Mouse (Mus musculus) neural tube, embryonic 14.5 days (tissue): Measurements from ENCODE around the gene Osbpl8. TPM values are rescaled to one million over a fixed set of nuclear protein-coding genes. Genes with fewer than 3 reads are reported as not detected.
"Not testable (repeated sequence)": the region's sequence is repeated elsewhere in the genome, so short reads cannot be mapped to it uniquely, and the experiment has no call there.

Experiments
- ATAC-seq: fragments of 200-750 bp; cut with Nextera tagmentation; 2 replicates; pipeline ENCODE4 v1.8.0; 2017; ENCODE audit warnings: low read depth, mild to moderate bottlenecking, moderate TSS enrichment, moderate library complexity
- H3K27ac ChIP-seq: fragments of 300-500 bp; sonication (generic); 2 replicates; pipeline ENCODE4 v1.5.1; 2014; ENCODE audit warnings: low read depth, mild to moderate bottlenecking, control low read depth, low read length, moderate library complexity, mixed read lengths
- H3K27me3 ChIP-seq: fragments of 300-500 bp; sonication (generic); 2 replicates; pipeline ENCODE4 v1.6.1; 2014; ENCODE audit warnings: low read length; ENCODE audit not compliant: control insufficient read depth, insufficient read depth
- H3K36me3 ChIP-seq: fragments of 300-500 bp; sonication (generic); 2 replicates; pipeline ENCODE4 v1.6.1; 2014; ENCODE audit warnings: low read length, mixed read lengths; ENCODE audit not compliant: control insufficient read depth, insufficient read depth
- H3K4me1 ChIP-seq: fragments of 300-500 bp; sonication (generic); 2 replicates; pipeline ENCODE4 v1.6.1; 2014; ENCODE audit warnings: low read length; ENCODE audit not compliant: control insufficient read depth, insufficient read depth
- H3K4me2 ChIP-seq: fragments of 300-500 bp; sonication (generic); 2 replicates; pipeline ENCODE4 v1.6.1; 2014; ENCODE audit warnings: mild to moderate bottlenecking, low read depth, low read length, control low read depth
- H3K4me3 ChIP-seq: fragments of 300-500 bp; sonication (generic); 2 replicates; pipeline ENCODE4 v1.5.1; 2014; ENCODE audit warnings: low read depth, low read length, control low read depth, mixed read lengths
- H3K9ac ChIP-seq: fragments of 300-500 bp; sonication (generic); replicated peaks from 2 replicates; pipeline ENCODE4 v1.6.1; 2014; ENCODE audit warnings: low read depth, mild to moderate bottlenecking, control low read depth, low read length, mixed read lengths
- H3K9me3 ChIP-seq: fragments of 300-500 bp; sonication (generic); 2 replicates; pipeline ENCODE4 v1.6.1; 2016; ENCODE audit warnings: low read length; ENCODE audit not compliant: control insufficient read depth
- WGBS: fragments of 180-500 bp; shearing (Covaris S2); extraction: QIAGEN DNeasy Blood & Tissue Kit; methylation state at CpG from one replicate; pipeline ENCODE4 v1.1.7; 2014; 5-methylcytosine and 5-hydroxymethylcytosine counted together
- polyA plus RNA-seq: library from polyadenylated mRNA; unstranded; fragments of >200 nt; fragmentation: Nextera tagmentation; extraction: Ambion mirVana; gene quantifications from 2 replicates; pipeline ENCODE4 v1.2.1, GENCODE M21; 2014

Gene Osbpl8
- polyA plus RNA-seq, 1 experiment from 2014 or later = 24.0 TPM

DNA sequence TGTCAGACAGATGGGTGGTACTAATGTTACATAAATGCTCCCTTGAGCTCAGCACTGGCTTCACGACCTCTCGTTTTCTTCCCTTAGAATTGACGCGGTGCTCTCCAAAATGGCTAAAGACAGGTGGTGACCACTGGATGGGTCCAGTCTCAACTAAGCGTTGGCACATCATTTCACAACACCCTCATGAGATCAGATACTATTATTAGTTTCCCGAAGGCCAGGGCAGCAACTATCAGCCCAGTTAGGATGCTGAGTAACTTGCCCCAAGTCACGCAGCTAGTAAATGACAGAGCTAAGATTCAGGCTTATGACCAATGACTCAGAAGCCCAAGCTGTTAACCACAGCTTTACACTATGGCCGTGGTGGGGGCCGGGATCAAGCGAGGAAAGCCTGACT lies 37.2 kb upstream of the Osbpl8 start:
- Histone ChIP-seq H3K9ac (no peak overlapping the region), H3K9me3 (no peaks in the 10 kb centered on the region), H3K36me3 (no peaks in the 10 kb centered on the region), H3K4me3 (no peak overlapping the region), H3K4me2 (no peak overlapping the region), H3K4me1 (no peaks in the 10 kb centered on the region), H3K27ac (no peak overlapping the region), H3K27me3 (no peaks in the 10 kb centered on the region)
- ATAC-seq = no peak
- WGBS = 89% methylated on average over 10 of the region's 10 CpGs

DNA sequence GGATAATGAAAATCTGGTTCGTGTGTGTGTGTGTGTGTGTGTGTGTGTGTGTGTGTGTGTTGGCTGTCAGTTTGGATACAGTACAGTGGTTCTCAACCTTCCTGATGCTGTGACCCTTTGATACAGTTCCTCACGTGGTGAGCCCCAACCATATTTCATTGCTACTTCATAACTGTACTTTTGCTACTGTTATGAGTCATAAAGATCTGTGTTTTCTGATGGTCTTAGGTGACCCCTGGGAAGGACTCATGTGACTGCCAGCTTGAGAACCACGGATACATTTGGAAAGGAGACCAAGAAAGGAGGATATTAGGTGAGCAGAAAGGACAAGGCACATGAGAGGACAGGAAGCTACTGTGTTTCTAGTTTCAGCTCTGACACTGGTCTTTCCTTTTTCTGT lies 36.1 kb upstream of the Osbpl8 start:
- 77% methylated on average over 3 of the region's 3 CpGs for WGBS
- Histone ChIP-seq H3K27me3 (no peaks in the 10 kb centered on the region), H3K27ac (no peak overlapping the region), H3K4me3 (no peak overlapping the region), H3K36me3 (no peaks in the 10 kb centered on the region), H3K4me1 (no peaks in the 10 kb centered on the region), H3K9me3 (no peaks in the 10 kb centered on the region), H3K4me2 (no peak overlapping the region), H3K9ac (no peak overlapping the region)
- ATAC-seq = no peak

- H3K4me3 ChIP-seq = no peak overlapping the region
- 77% methylated on average over 15 of the region's 15 CpGs for WGBS
These were observed 34.5 kb upstream of the Osbpl8 start for GRCm38 (mm10) chr10:111129867-111130620.

GRCm38 (mm10) chr10:111130872-111131271 lies 33.7 kb upstream of the Osbpl8 start:
- Histone ChIP-seq H3K36me3 (no peaks in the 10 kb centered on the region), H3K9me3 (no peaks in the 10 kb centered on the region), H3K27ac (no peak overlapping the region), H3K4me1 (no peaks in the 10 kb centered on the region), H3K4me2 (no peak overlapping the region), H3K27me3 (no peaks in the 10 kb centered on the region), H3K4me3 (no peak overlapping the region), H3K9ac (no peak overlapping the region)
- 73% methylated on average over 3 of the region's 3 CpGs for WGBS
- no peak for ATAC-seq

More at GRCm38 (mm10) chr10:111129867-111130620, 34.5 kb upstream of the Osbpl8 start:
- ATAC-seq = no peak
- H3K9ac ChIP-seq = no peak overlapping the region
- H3K4me1 ChIP-seq = no peaks in the 10 kb centered on the region
- no peak overlapping the region for H3K27ac ChIP-seq
- no peaks in the 10 kb centered on the region for H3K9me3 ChIP-seq
- no peaks in the 10 kb centered on the region for H3K36me3 ChIP-seq
- no peak overlapping the region for H3K4me2 ChIP-seq
- H3K27me3 ChIP-seq = no peaks in the 10 kb centered on the region

DNA sequence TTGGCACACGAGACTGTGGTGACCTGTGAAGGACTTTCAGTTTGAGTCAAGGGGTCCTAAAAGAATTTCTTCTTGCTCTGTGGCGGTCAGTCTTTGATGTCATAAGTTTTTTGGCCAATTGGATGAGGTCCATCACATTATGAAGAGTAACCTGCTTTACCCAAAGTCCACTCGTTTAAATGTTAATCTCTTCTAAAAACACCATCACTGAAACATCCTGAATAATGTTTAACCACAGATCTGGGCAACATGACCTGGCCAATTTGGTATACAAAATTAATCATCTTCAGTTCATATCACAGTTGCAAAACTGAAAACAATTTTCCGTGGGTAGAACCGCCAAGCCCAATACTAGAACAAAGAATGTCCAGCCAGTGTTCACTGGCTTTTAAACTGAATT lies 31.3 kb upstream of the Osbpl8 start:
- ATAC-seq = no peak
- WGBS = 95% methylated on average over 5 of the region's 5 CpGs
- no peak overlapping the region for H3K4me3 ChIP-seq
- no peaks in the 10 kb centered on the region for H3K36me3 ChIP-seq
- H3K9me3 ChIP-seq = no peaks in the 10 kb centered on the region
- no peak overlapping the region for H3K27ac ChIP-seq
- no peak overlapping the region for H3K9ac ChIP-seq
- H3K4me2 ChIP-seq = no peak overlapping the region
- H3K4me1 ChIP-seq = no peaks in the 10 kb centered on the region
- H3K27me3 ChIP-seq = no peaks in the 10 kb centered on the region

- no peaks in the 10 kb centered on the region for H3K4me1 ChIP-seq
- H3K4me2 ChIP-seq = no peak overlapping the region
- H3K27me3 ChIP-seq = no peaks in the 10 kb centered on the region
- H3K4me3 ChIP-seq = no peak overlapping the region
- no peak overlapping the region for H3K9ac ChIP-seq
- ATAC-seq = no peak
- no peaks in the 10 kb centered on the region for H3K36me3 ChIP-seq
- no peaks in the 10 kb centered on the region for H3K9me3 ChIP-seq
- WGBS = 80% methylated on average over 8 of the region's 8 CpGs
- no peak overlapping the region for H3K27ac ChIP-seq
These were observed 30.6 kb upstream of the Osbpl8 start for GRCm38 (mm10) chr10:111133936-111134335.

GRCm38 (mm10) chr10:111134412-111134957 lies 30.1 kb upstream of the Osbpl8 start:
- Histone ChIP-seq H3K9me3 (no peaks in the 10 kb centered on the region), H3K27ac (no peak overlapping the region), H3K36me3 (no peaks in the 10 kb centered on the region), H3K4me3 (no peak overlapping the region), H3K9ac (no peak overlapping the region), H3K27me3 (no peaks in the 10 kb centered on the region), H3K4me2 (no peak overlapping the region), H3K4me1 (no peaks in the 10 kb centered on the region)
- ATAC-seq = no peak
- 92% methylated on average over 9 of the region's 9 CpGs for WGBS

DNA sequence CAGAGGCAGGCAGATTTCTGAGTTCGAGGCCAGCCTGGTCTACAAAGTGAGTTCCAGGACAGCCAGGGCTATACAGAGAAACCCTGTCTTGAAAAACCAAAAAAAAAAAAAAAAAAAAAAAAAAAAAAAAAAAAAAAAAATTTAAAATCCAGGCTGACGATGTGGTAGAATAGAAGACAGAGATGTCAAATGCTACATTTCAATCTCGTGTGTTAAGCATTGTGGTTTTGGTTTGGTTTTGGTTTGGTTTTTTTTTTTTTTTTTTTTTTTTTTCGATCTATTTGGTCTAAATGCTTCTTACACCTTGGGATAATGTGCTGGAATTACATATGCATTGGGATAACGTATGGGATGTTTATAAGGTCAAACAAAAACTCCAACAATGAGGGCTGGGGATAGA lies 28.2 kb upstream of the Osbpl8 start:
- not testable (repeated sequence) for H3K36me3 ChIP-seq, H3K9me3 ChIP-seq, H3K4me1 ChIP-seq, H3K4me2 ChIP-seq, H3K27me3 ChIP-seq, H3K27ac ChIP-seq, H3K9ac ChIP-seq, ATAC-seq, H3K4me3 ChIP-seq
- WGBS = 82% methylated on average over 5 of the region's 5 CpGs

GRCm38 (mm10) chr10:111137905-111138304 lies 26.6 kb upstream of the Osbpl8 start:
- H3K9ac ChIP-seq = no peak overlapping the region
- no peak overlapping the region for H3K4me2 ChIP-seq
- H3K36me3 ChIP-seq = no peaks in the 10 kb centered on the region
- H3K4me1 ChIP-seq = no peaks in the 10 kb centered on the region
- no peaks in the 10 kb centered on the region for H3K27me3 ChIP-seq
- H3K4me3 ChIP-seq = no peak overlapping the region
- no peak for ATAC-seq
- H3K9me3 ChIP-seq = no peaks in the 10 kb centered on the region
- WGBS = 88% methylated on average over 4 of the region's 4 CpGs
- H3K27ac ChIP-seq = no peak overlapping the region
